Mouse (Mus musculus) small intestine, adult 2 months (tissue): ENCODE measurements around the gene Wdhd1. TPM values are rescaled to one million over a fixed set of nuclear protein-coding genes. Genes with fewer than 3 reads are reported as not detected.

Experiments used
- H3K27ac ChIP-seq: fragments of 200-500 bp; 2 replicates; pipeline ENCODE4 v1.5.1; 2012; ENCODE audit warnings: low read depth, low read length, control low read depth, inconsistent platforms; ENCODE audit not compliant: insufficient read depth
- H3K27me3 ChIP-seq: fragments of 200-500 bp; 2 replicates; pipeline ENCODE4 v1.6.1; 2012; ENCODE audit warnings: mild to moderate bottlenecking, moderate library complexity, low read length, inconsistent platforms; ENCODE audit not compliant: control insufficient read depth, insufficient read depth
- H3K36me3 ChIP-seq: fragments of 200-500 bp; 2 replicates; pipeline ENCODE4 v1.6.1; 2012; ENCODE audit warnings: mild to moderate bottlenecking, low read length, control low read depth, inconsistent platforms; ENCODE audit not compliant: control insufficient read depth, insufficient read depth
- H3K4me1 ChIP-seq: fragments of 200-500 bp; 2 replicates; pipeline ENCODE4 v1.6.1; 2012; ENCODE audit warnings: low read length, inconsistent platforms, mixed read lengths; ENCODE audit not compliant: control insufficient read depth, insufficient read depth, insufficient read length
- H3K4me3 ChIP-seq: fragments of 200-500 bp; 2 replicates; pipeline ENCODE4 v1.5.1; 2012; ENCODE audit warnings: low read depth, mild to moderate bottlenecking, control low read depth, inconsistent platforms, low read length, moderate library complexity
- CTCF ChIP-seq: fragments of 200-500 bp; IDR thresholded peaks from 2 replicates; pipeline ENCODE4 v1.5.1; 2012; ENCODE audit warnings: low read depth, mild to moderate bottlenecking, control low read depth, inconsistent platforms, low read length, moderate library complexity, mixed read lengths; ENCODE audit not compliant: insufficient replicate concordance, insufficient read length; ENCODE audit errors: extremely low read depth
- POLR2A ChIP-seq: fragments of 200-500 bp; IDR thresholded peaks from 2 replicates; pipeline ENCODE4 v1.6.1; 2012; ENCODE audit warnings: low read depth, mild to moderate bottlenecking, control low read depth, inconsistent platforms, low read length, moderate library complexity
- WGBS: fragments of 180-500 bp; shearing (Covaris S2); methylation state at CpG from one replicate; pipeline ENCODE4 v1.1.7; 2018; 5-methylcytosine and 5-hydroxymethylcytosine counted together
- polyA plus RNA-seq: library from polyadenylated mRNA; depleted of rRNA; stranded (reverse); fragments of >200 nt; gene quantifications from 2 replicates; pipeline ENCODE4 v1.2.3, GENCODE M21; 2012

Gene Wdhd1
- polyA plus RNA-seq, 1 experiment = 1.3 TPM

GRCm38 (mm10) chr14:47283568-47283967 lies 6.9 kb upstream of the Wdhd1 start:
- WGBS = 63% methylated on average over 7 of the region's 7 CpGs
- H3K36me3 ChIP-seq = peaks cover 6% of the 10 kb centered on the region; the same call in 1 of the 2 replicates

GRCm38 (mm10) chr14:47281535-47281934 lies 4.9 kb upstream of the Wdhd1 start:
- Histone ChIP-seq H3K4me3 (no peak overlapping the region), H3K4me1 (peaks cover 3% of the 10 kb centered on the region; the same call in 1 of the 2 replicates), H3K27ac (no peak overlapping the region), H3K27me3 (no peaks in the 10 kb centered on the region), H3K36me3 (peaks cover 5% of the 10 kb centered on the region; the same call in 1 of the 2 replicates)
- no peak for TF ChIP-seq CTCF
- WGBS = 73% methylated on average over 4 of the region's 4 CpGs

More at GRCm38 (mm10) chr14:47283568-47283967, 6.9 kb upstream of the Wdhd1 start:
- H3K27me3 ChIP-seq = no peaks in the 10 kb centered on the region
- H3K27ac ChIP-seq = no peak overlapping the region
- TF ChIP-seq POLR2A = no peak
- no peak for TF ChIP-seq CTCF
- H3K4me1 ChIP-seq = peaks cover 3% of the 10 kb centered on the region; the same call in 1 of the 2 replicates
- no peak overlapping the region for H3K4me3 ChIP-seq

GRCm38 (mm10) chr14:47279058-47279457 lies 2.4 kb upstream of the Wdhd1 start:
- 79% methylated on average over 2 of the region's 2 CpGs for WGBS

GRCm38 (mm10) chr14:47276036-47276603 lies 537 bp downstream of the Wdhd1 start:
- WGBS = 2% methylated on average over 22 of the region's 22 CpGs
- Histone ChIP-seq H3K4me1 (no peaks in the 10 kb centered on the region), H3K27ac (no peak overlapping the region), H3K4me3 (peak overlapping the region; percentile 79), H3K36me3 (peaks cover 6% of the 10 kb centered on the region; the same call in 1 of the 2 replicates), H3K27me3 (no peaks in the 10 kb centered on the region)
- TF ChIP-seq CTCF = no peak
- no peak for TF ChIP-seq POLR2A

More at GRCm38 (mm10) chr14:47279058-47279457, 2.4 kb upstream of the Wdhd1 start:
- Histone ChIP-seq H3K27ac (no peak overlapping the region), H3K36me3 (peaks cover 5% of the 10 kb centered on the region; the same call in 1 of the 2 replicates), H3K4me3 (no peak overlapping the region), H3K4me1 (peaks cover 3% of the 10 kb centered on the region; the same call in 1 of the 2 replicates), H3K27me3 (no peaks in the 10 kb centered on the region)
- TF ChIP-seq POLR2A (no peak), CTCF (peak; percentile 18; the same call in 1 of the 2 replicates)

- TF ChIP-seq POLR2A = no peak
- no peak for TF ChIP-seq CTCF
- Histone ChIP-seq H3K27ac (no peak overlapping the region), H3K4me3 (no peak overlapping the region), H3K4me1 (no peaks in the 10 kb centered on the region), H3K36me3 (peaks cover 8% of the 10 kb centered on the region; the same call in 1 of the 2 replicates), H3K27me3 (no peaks in the 10 kb centered on the region)
- 23% methylated on average over 3 of the region's 3 CpGs for WGBS
Observed at GRCm38 (mm10) chr14:47275417-47275816, 1.2 kb downstream of the Wdhd1 start.

GRCm38 (mm10) chr14:47273751-47274150 lies 2.9 kb downstream of the Wdhd1 start:
- 89% methylated on average over 3 of the region's 3 CpGs for WGBS
- H3K4me3 ChIP-seq = no peak overlapping the region

GRCm38 (mm10) chr14:47269706-47270105 lies 7.0 kb downstream of the Wdhd1 start:
- Histone ChIP-seq H3K27ac (no peak overlapping the region), H3K4me1 (no peaks in the 10 kb centered on the region), H3K36me3 (peaks cover 30% of the 10 kb centered on the region), H3K27me3 (no peaks in the 10 kb centered on the region), H3K4me3 (no peak overlapping the region)
- TF ChIP-seq CTCF (no peak), POLR2A (no peak)
- 96% methylated on average over 2 of the region's 2 CpGs for WGBS

More at GRCm38 (mm10) chr14:47273751-47274150, 2.9 kb downstream of the Wdhd1 start:
- Histone ChIP-seq H3K27ac (no peak overlapping the region), H3K36me3 (peaks cover 14% of the 10 kb centered on the region), H3K27me3 (no peaks in the 10 kb centered on the region), H3K4me1 (no peaks in the 10 kb centered on the region)
- no peak for TF ChIP-seq POLR2A
- no peak for TF ChIP-seq CTCF

- TF ChIP-seq CTCF (no peak), POLR2A (no peak)
- Histone ChIP-seq H3K27me3 (no peaks in the 10 kb centered on the region), H3K4me3 (no peak overlapping the region), H3K4me1 (no peaks in the 10 kb centered on the region), H3K36me3 (peaks cover 30% of the 10 kb centered on the region), H3K27ac (no peak overlapping the region)
- WGBS = 98% methylated on average over 4 of the region's 4 CpGs
Observed at GRCm38 (mm10) chr14:47269056-47269455, 7.6 kb downstream of the Wdhd1 start.
